Mouse (Mus musculus): ENCODE results near the gene Gstm6. TPM values are rescaled to one million over a fixed set of nuclear protein-coding genes. Genes with fewer than 3 reads are reported as not detected.
A peak's percentile ranks its signal among the peaks of the same experiment; 100 is the strongest.
"Not testable (repeated sequence)": the region's sequence is repeated elsewhere in the genome, so short reads cannot be mapped to it uniquely, and the experiment has no call there.

Gstm6 gene
- polyA plus RNA-seq, 1 experiment from 2014 or later: 6.6 TPM

- Histone ChIP-seq H3K4me3 (replicated peaks) (no peak overlapping the region), H3K36me3 (no peaks in the 10 kb centered on the region), H3K9ac (no peak overlapping the region), H3K27me3 (no peaks in the 10 kb centered on the region), H3K9me3 (replicated peaks) (no peaks in the 10 kb centered on the region), H3K27ac (replicated peaks) (no peak overlapping the region), H3K4me2 (replicated peaks) (no peak overlapping the region), H3K4me1 (no peaks in the 10 kb centered on the region)
- ATAC-seq (ENCODE audit: insufficient number of reproducible peaks, low FRiP score, low TSS enrichment, low read depth): no peak
- 87% methylated on average over 3 of the region's 3 CpGs for WGBS
Measured at GRCm38 (mm10) chr3:107925335-107925734, 18.2 kb downstream of the Gstm6 start.

GRCm38 (mm10) chr3:107920348-107920747 is 23.2 kb downstream of the Gstm6 start:
- Histone ChIP-seq H3K4me1 (0 out of 2 replicates have a peak, but pooled peaks cover 2% of the 10 kb centered on the region), H3K27me3 (no peaks in the 10 kb centered on the region), H3K9ac (no peak overlapping the region), H3K9me3 (replicated peaks) (no peaks in the 10 kb centered on the region), H3K4me2 (replicated peaks) (no peak overlapping the region), H3K27ac (replicated peaks) (no peak overlapping the region), H3K4me3 (replicated peaks) (no peak overlapping the region), H3K36me3 (no peaks in the 10 kb centered on the region)
- ATAC-seq (ENCODE audit: insufficient number of reproducible peaks, low FRiP score, low TSS enrichment, low read depth): no peak
- WGBS: 93% methylated on average over 5 of the region's 5 CpGs

- Histone ChIP-seq H3K4me3 (replicated peaks) (no peak overlapping the region), H3K4me1 (0 out of 2 replicates have a peak, but pooled peaks cover 2% of the 10 kb centered on the region), H3K9me3 (replicated peaks) (no peaks in the 10 kb centered on the region), H3K27me3 (no peaks in the 10 kb centered on the region), H3K36me3 (no peaks in the 10 kb centered on the region), H3K9ac (no peak overlapping the region), H3K27ac (replicated peaks) (no peak overlapping the region), H3K4me2 (replicated peaks) (no peak overlapping the region)
- WGBS: 39% methylated on average over 7 of the region's 7 CpGs
- ATAC-seq (ENCODE audit: insufficient number of reproducible peaks, low FRiP score, low TSS enrichment, low read depth): no peak
Measured at GRCm38 (mm10) chr3:107917783-107918408, 25.7 kb downstream of the Gstm6 start.

GRCm38 (mm10) chr3:107917097-107917496 is 26.5 kb downstream of the Gstm6 start:
- H3K27me3 ChIP-seq: no peaks in the 10 kb centered on the region
- 0 out of 2 replicates have a peak, but pooled peaks cover 2% of the 10 kb centered on the region for H3K4me1 ChIP-seq
- no peaks in the 10 kb centered on the region for H3K36me3 ChIP-seq
- no peak overlapping the region for H3K27ac ChIP-seq (replicated peaks)
- ATAC-seq (ENCODE audit: insufficient number of reproducible peaks, low FRiP score, low TSS enrichment, low read depth): no peak
- no peak overlapping the region for H3K4me3 ChIP-seq (replicated peaks)
- 79% methylated on average over 3 of the region's 3 CpGs for WGBS
- H3K9ac ChIP-seq: no peak overlapping the region
- H3K9me3 ChIP-seq (replicated peaks): no peaks in the 10 kb centered on the region
- no peak overlapping the region for H3K4me2 ChIP-seq (replicated peaks)

GRCm38 (mm10) chr3:107916674-107917073 is 26.9 kb downstream of the Gstm6 start:
- 0 out of 2 replicates have a peak, but pooled peaks cover 2% of the 10 kb centered on the region for H3K4me1 ChIP-seq

GRCm38 (mm10) chr3:107905942-107906341 is 37.6 kb downstream of the Gstm6 start:
- no peaks in the 10 kb centered on the region for H3K27me3 ChIP-seq
- WGBS: 60% methylated on average over 6 of the region's 6 CpGs
- H3K4me1 ChIP-seq: 0 out of 2 replicates have a peak, but pooled peaks cover 8% of the 10 kb centered on the region
- no peak for ATAC-seq (ENCODE audit: insufficient number of reproducible peaks, low FRiP score, low TSS enrichment, low read depth)
- no peak overlapping the region for H3K4me3 ChIP-seq (replicated peaks)
- H3K4me2 ChIP-seq (replicated peaks): no peak overlapping the region
- no peak overlapping the region for H3K27ac ChIP-seq (replicated peaks)
- H3K36me3 ChIP-seq: no peaks in the 10 kb centered on the region
- H3K9me3 ChIP-seq (replicated peaks): no peaks in the 10 kb centered on the region
- H3K9ac ChIP-seq: no peak overlapping the region

More at GRCm38 (mm10) chr3:107916674-107917073, 26.9 kb downstream of the Gstm6 start:
- Histone ChIP-seq H3K9me3 (replicated peaks) (no peaks in the 10 kb centered on the region), H3K9ac (no peak overlapping the region), H3K4me2 (replicated peaks) (no peak overlapping the region), H3K4me3 (replicated peaks) (no peak overlapping the region), H3K27me3 (no peaks in the 10 kb centered on the region), H3K27ac (replicated peaks) (no peak overlapping the region), H3K36me3 (no peaks in the 10 kb centered on the region)
- no peak for ATAC-seq (ENCODE audit: insufficient number of reproducible peaks, low FRiP score, low TSS enrichment, low read depth)
- WGBS: 83% methylated on average over 15 of the region's 15 CpGs

GRCm38 (mm10) chr3:107900955-107901673 is 42.4 kb downstream of the Gstm6 start:
- 63% methylated on average over 11 of the region's 11 CpGs for WGBS
- Histone ChIP-seq H3K4me2 (replicated peaks) (no peak overlapping the region), H3K27ac (replicated peaks) (no peak overlapping the region), H3K9ac (no peak overlapping the region), H3K9me3 (replicated peaks) (no peaks in the 10 kb centered on the region), H3K4me1 (peaks cover 13% of the 10 kb centered on the region), H3K27me3 (no peaks in the 10 kb centered on the region), H3K36me3 (peaks cover 22% of the 10 kb centered on the region), H3K4me3 (replicated peaks) (no peak overlapping the region)
- ATAC-seq (ENCODE audit: insufficient number of reproducible peaks, low FRiP score, low TSS enrichment, low read depth): no peak

- H3K4me2 ChIP-seq (replicated peaks): no peak overlapping the region
- H3K27me3 ChIP-seq: no peaks in the 10 kb centered on the region
- H3K9ac ChIP-seq: no peak overlapping the region
- H3K4me1 ChIP-seq: peaks cover 9% of the 10 kb centered on the region
- no peak for ATAC-seq (ENCODE audit: insufficient number of reproducible peaks, low FRiP score, low TSS enrichment, low read depth)
- H3K27ac ChIP-seq (replicated peaks): no peak overlapping the region
- H3K4me3 ChIP-seq (replicated peaks): no peak overlapping the region
- 88% methylated on average over 13 of the region's 13 CpGs for WGBS
- no peaks in the 10 kb centered on the region for H3K9me3 ChIP-seq (replicated peaks)
- H3K36me3 ChIP-seq: peaks cover 22% of the 10 kb centered on the region
Measured at GRCm38 (mm10) chr3:107898691-107899090, 44.9 kb downstream of the Gstm6 start.

- 3% methylated on average over 40 of the region's 40 CpGs for WGBS
- Histone ChIP-seq H3K36me3 (peaks cover 27% of the 10 kb centered on the region), H3K4me3 (replicated peaks) (peak within 1 kb of the TSS; percentile 77), H3K4me2 (replicated peaks) (peak within 1 kb of the TSS; percentile 79), H3K27ac (replicated peaks) (peak within 1 kb of the TSS; percentile 77), H3K9ac (peak within 1 kb of the TSS; percentile 87), H3K9me3 (replicated peaks) (no peaks in the 10 kb centered on the region), H3K4me1 (peaks cover 9% of the 10 kb centered on the region), H3K27me3 (no peaks in the 10 kb centered on the region)
- ATAC-seq (ENCODE audit: insufficient number of reproducible peaks, low FRiP score, low TSS enrichment, low read depth): peak; percentile 93
Measured at GRCm38 (mm10) chr3:107895720-107896569, 47.6 kb downstream of the Gstm6 start, which contains the start of gene Gstm5. Gene Gstm5 (plus strand): TSS chr3:107895821.

- ATAC-seq (ENCODE audit: insufficient number of reproducible peaks, low FRiP score, low TSS enrichment, low read depth): no peak
- peak overlapping the region; percentile 77 for H3K27ac ChIP-seq (replicated peaks)
- 10% methylated on average over 6 of the region's 6 CpGs for WGBS
Measured at GRCm38 (mm10) chr3:107895194-107895719, 48.3 kb downstream of the Gstm6 start.

GRCm38 (mm10) chr3:107889236-107889635 is 54.3 kb downstream of the Gstm6 start:
- 82% methylated on average over 2 of the region's 2 CpGs for WGBS
- H3K27me3 ChIP-seq; H3K27ac ChIP-seq (replicated peaks); H3K9me3 ChIP-seq (replicated peaks); H3K9ac ChIP-seq; ATAC-seq (ENCODE audit: insufficient number of reproducible peaks, low FRiP score, low TSS enrichment, low read depth); H3K4me3 ChIP-seq (replicated peaks); H3K4me1 ChIP-seq; H3K4me2 ChIP-seq (replicated peaks); H3K36me3 ChIP-seq: not testable (repeated sequence)

More at GRCm38 (mm10) chr3:107895194-107895719, 48.3 kb downstream of the Gstm6 start:
- peaks cover 27% of the 10 kb centered on the region for H3K36me3 ChIP-seq
- peak overlapping the region; percentile 87; the same call in 1 of the 2 replicates for H3K9ac ChIP-seq
- peaks cover 9% of the 10 kb centered on the region for H3K4me1 ChIP-seq
- H3K9me3 ChIP-seq (replicated peaks): no peaks in the 10 kb centered on the region
- H3K4me3 ChIP-seq (replicated peaks): peak overlapping the region; percentile 77
- no peaks in the 10 kb centered on the region for H3K27me3 ChIP-seq
- H3K4me2 ChIP-seq (replicated peaks): peak overlapping the region; percentile 79
